ENCODE assay signal across 8 mouse cellular contexts in the genomic region with DNA sequence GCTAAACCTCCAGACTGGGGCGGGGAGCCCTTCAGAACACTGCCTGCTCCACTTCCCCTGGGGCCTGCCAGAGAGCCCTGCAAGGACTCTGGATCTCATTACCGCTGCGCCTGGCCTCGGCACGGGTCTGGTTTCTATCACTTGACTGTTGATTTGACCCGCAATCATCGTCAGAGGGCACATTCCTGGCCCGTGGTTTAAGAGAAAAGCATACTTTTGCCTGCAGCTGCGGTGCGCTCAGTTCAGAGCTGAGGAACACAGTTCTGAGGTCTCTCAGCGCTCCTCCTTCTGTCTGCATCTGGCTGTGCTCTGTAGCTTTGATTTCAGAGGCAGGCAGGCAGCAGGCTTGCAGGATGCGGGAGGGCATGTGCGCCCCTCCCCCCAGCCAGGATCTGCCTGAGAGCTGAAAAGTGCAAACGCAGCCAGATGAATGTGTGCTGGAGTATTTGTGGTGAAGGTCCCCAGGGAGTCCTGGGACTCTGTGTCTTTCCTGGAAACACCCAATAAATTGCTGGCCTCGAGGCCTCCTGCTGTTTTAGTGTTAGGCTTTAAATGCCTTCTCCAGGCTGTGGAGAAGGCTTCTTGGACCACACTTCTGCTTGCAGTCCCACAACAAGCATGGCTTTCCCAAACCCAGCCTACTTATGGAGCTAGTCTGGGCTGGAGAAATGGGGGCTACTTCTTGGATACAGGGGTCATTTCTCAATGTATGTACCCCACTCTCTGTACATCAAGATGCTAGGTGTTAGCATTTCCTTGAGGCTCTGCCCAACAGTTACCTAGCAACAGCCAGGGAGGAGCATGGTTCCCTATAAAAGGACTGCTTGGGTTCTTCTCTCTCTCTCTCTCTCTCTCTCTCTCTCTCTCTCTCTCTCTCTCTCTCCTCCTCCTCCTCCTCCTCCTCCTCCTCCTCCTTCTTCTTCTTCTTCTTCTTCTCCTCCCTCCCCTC. TPM values are rescaled to one million over a fixed set of nuclear protein-coding genes. Genes with fewer than 3 reads are reported as not detected.
DNase-seq lines count a peak whose midpoint lies in the region; ATAC-seq and TF ChIP-seq lines count a peak whose summit lies in the region.

No protein-coding gene starts in this region.

- no peak for TF ChIP-seq EP300 in liver, postnatal 0 days (IDR thresholded peaks at IDR 0.05; ENCODE audit: low read depth)

- intact Hi-C loops in heart, postnatal 36 days (cut with DNase I): no loop called here

- H3K4me3 ChIP-seq in forebrain, postnatal 0 days (ENCODE audit: low read depth, low read length): no peak overlapping the region
- H3K4me3 ChIP-seq in liver, postnatal 0 days (ENCODE audit: low read depth, low read length): no peak overlapping the region

- no peaks in the 10 kb centered on the region for H3K36me3 ChIP-seq in forebrain, postnatal 0 days (ENCODE audit: insufficient read depth)
- H3K36me3 ChIP-seq in liver, postnatal 0 days (replicated peaks; ENCODE audit: insufficient read depth, low read length): no peaks in the 10 kb centered on the region

- peak; percentile 72 for DNase-seq in layer of hippocampus, adult 11-12 months (ENCODE audit: low spot score)
- no peak for DNase-seq in layer of hippocampus, postnatal 14 days (ENCODE audit: low spot score in 2 of 2)
- DNase-seq in forebrain, postnatal 0 days: peak; percentile 84
- peak; percentile 52 to 57 for DNase-seq in heart, postnatal 36 days
- DNase-seq in kidney, postnatal 4 days: peak; percentile 86 to 92
- peak; percentile 48 for DNase-seq in liver, postnatal 0 days
- peak; percentile 88 to 93 for DNase-seq in thymus, postnatal 36 days

- 2% methylated on average over 15 of the region's 15 CpGs for WGBS in forebrain, postnatal 0 days
- WGBS in liver, postnatal 0 days (ENCODE audit: insufficient replicate concordance): 8% methylated on average over 15 of the region's 15 CpGs

- peak overlapping the region; percentile 25; the same call in 1 of the 2 replicates for H3K9ac ChIP-seq in forebrain, postnatal 0 days
- H3K9ac ChIP-seq in liver, postnatal 0 days (replicated peaks): no peak overlapping the region

- peak; percentile 45 for TF ChIP-seq CTCF in forebrain, postnatal 0 days (IDR thresholded peaks at IDR 0.05; ENCODE audit: low read depth)
- no peak for TF ChIP-seq CTCF in liver, postnatal 0 days (IDR thresholded peaks at IDR 0.05; ENCODE audit: low read depth)

- no peaks in the 10 kb centered on the region for H3K9me3 ChIP-seq in forebrain, postnatal 0 days (ENCODE audit: low read length)
- no peaks in the 10 kb centered on the region for H3K9me3 ChIP-seq in liver, postnatal 0 days (ENCODE audit: low read length)

- peak; percentile 81 for ATAC-seq in forebrain, postnatal 0 days
- ATAC-seq in liver, postnatal 0 days: peak; percentile 9; the same call in 1 of the 2 replicates
- ATAC-seq in neutrophil, adult 5-6 weeks (ENCODE audit: extremely low read depth, insufficient number of reproducible peaks, low FRiP score, poor library complexity, severe bottlenecking): peak; percentile 18; the same call in 1 of the 2 replicates

- H3K4me1 ChIP-seq in forebrain, postnatal 0 days (ENCODE audit: insufficient read depth): peaks cover 26% of the 10 kb centered on the region
- H3K4me1 ChIP-seq in liver, postnatal 0 days (ENCODE audit: insufficient read depth): peaks cover 9% of the 10 kb centered on the region

- peak overlapping the region; percentile 86 for H3K27ac ChIP-seq in forebrain, postnatal 0 days (ENCODE audit: low read depth, low read length)
- H3K27ac ChIP-seq in liver, postnatal 0 days (ENCODE audit: low read depth): peak overlapping the region; percentile 48; the same call in 1 of the 2 replicates

- no peaks in the 10 kb centered on the region for H3K27me3 ChIP-seq in forebrain, postnatal 0 days (ENCODE audit: insufficient read depth, low read length)
- no peaks in the 10 kb centered on the region for H3K27me3 ChIP-seq in liver, postnatal 0 days (ENCODE audit: insufficient read depth, low read length)

- peak overlapping the region; percentile 29 for H3K4me2 ChIP-seq in forebrain, postnatal 0 days (ENCODE audit: low read depth)
- peak overlapping the region; percentile 33; the same call in 1 of the 2 replicates for H3K4me2 ChIP-seq in liver, postnatal 0 days (ENCODE audit: low read depth, low read length)

RNA-seq across cellular contexts. Expression of a gene that starts 56.2 kb away (rescaled TPM):
- total RNA-seq in layer of hippocampus, postnatal 14 days (2021): 1 to 10 TPM; 7.6 to 7.9 TPM
- total RNA-seq in forebrain, postnatal 0 days (2014; rRNA removed): 3.4 and 11.6 TPM in 2 replicates
- 10.8 and 13.3 TPM in 2 replicates for polyA plus RNA-seq in forebrain, postnatal 0 days (2015; fragmentation: Nextera tagmentation; extraction: Ambion mirVana)
- 10 to 100 TPM; 13.4 to 26.8 TPM for total RNA-seq in heart, postnatal 36 days (2021)
- 68.2 and 69.3 TPM in 2 replicates for polyA plus RNA-seq in liver, postnatal 0 days (2015; fragmentation: Nextera tagmentation; extraction: Ambion mirVana)
- 1,084 and 1,252 TPM in 2 replicates for total RNA-seq in neutrophil, adult 5-6 weeks (2017)

Comparison
In these comparisons a context has a peak if more than half of its experiments do, and no peak if none do; other contexts are left out.
1. DNase-seq: peak in layer of hippocampus, adult 11-12 months (single experiment), forebrain, postnatal 0 days (single experiment), heart, postnatal 36 days (2 of 2), kidney, postnatal 4 days (2 of 2), liver, postnatal 0 days (single experiment) and thymus, postnatal 36 days (2 of 2); none in layer of hippocampus, postnatal 14 days (0 of 2).
2. ATAC-seq: peak in every context shown above with its lines; median percentile 81 in forebrain, postnatal 0 days; 18 in neutrophil, adult 5-6 weeks; 9 in liver, postnatal 0 days.
3. RNA of a gene that starts 56.2 kb away (total RNA-seq): 1,084 to 1,252 TPM in neutrophil, adult 5-6 weeks; 13.4 to 26.8 TPM in heart, postnatal 36 days, 3.4 to 11.6 TPM in forebrain, postnatal 0 days and 7.6 to 7.9 TPM in layer of hippocampus, postnatal 14 days; every median in the first group is over 10 times any median in the second.